Mouse (Mus musculus) frontal cortex, postnatal 14 days (tissue): ENCODE measurements around the gene Foxs1.

Source experiments
- DNase-seq, 2 experiments: peaks; one replicate each; pipeline ENCODE4 v3.0.0; 2022; ENCODE audit warnings: low spot score in 2 of 2

Foxs1 gene

GRCm38 (mm10) chr2:152903586-152903985 lies 29.4 kb downstream of the Foxs1 start:
- no peak for DNase-seq

GRCm38 (mm10) chr2:152902658-152903057 lies 30.4 kb downstream of the Foxs1 start:
- no peak for DNase-seq

GRCm38 (mm10) chr2:152901296-152901695 lies 31.7 kb downstream of the Foxs1 start:
- no peak for DNase-seq

- no peak for DNase-seq
These were observed 34.0 kb downstream of the Foxs1 start for GRCm38 (mm10) chr2:152899011-152899410.

GRCm38 (mm10) chr2:152896926-152897325 lies 36.1 kb downstream of the Foxs1 start:
- DNase-seq, result no peak

- DNase-seq, result no peak
These were observed 37.2 kb downstream of the Foxs1 start for GRCm38 (mm10) chr2:152895834-152896233.

GRCm38 (mm10) chr2:152888774-152889173 lies 44.2 kb downstream of the Foxs1 start:
- no peak for DNase-seq

GRCm38 (mm10) chr2:152887230-152887629 lies 45.8 kb downstream of the Foxs1 start:
- no peak for DNase-seq

- DNase-seq, result no peak
These were observed 48.8 kb downstream of the Foxs1 start for GRCm38 (mm10) chr2:152884101-152884645.
